Comparison of ENCODE assay signal across 9 mouse cellular contexts in the genomic region with DNA sequence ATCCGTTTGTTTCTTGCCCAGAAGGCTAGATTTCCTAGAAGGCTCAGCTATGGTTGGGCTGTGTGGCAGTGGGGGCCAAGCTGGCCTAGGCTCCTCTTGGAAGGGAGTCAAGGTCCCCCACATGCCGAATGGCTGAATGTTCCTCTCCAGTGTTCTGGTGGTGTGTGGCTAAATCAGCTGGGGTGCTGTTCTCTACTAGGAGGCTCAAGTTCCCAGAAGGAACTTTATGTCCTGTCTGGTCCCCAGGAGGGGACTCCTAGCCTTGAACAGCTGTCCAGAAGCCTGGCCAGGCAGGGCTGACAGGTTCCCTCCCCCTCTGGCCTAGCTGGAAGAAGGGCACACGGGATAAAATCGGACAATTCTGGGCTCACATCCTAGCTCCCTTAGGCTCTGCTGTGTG.
DNase-seq lines count a peak whose midpoint lies in the region; ATAC-seq and TF ChIP-seq lines count a peak whose summit lies in the region.
"Had no signal": no experiment of that assay in that cellular context is flagged by ENCODE, and none has a peak within 500 bp of the region (broad histone marks: within the 10 kb centered on the region; RNA-seq: fewer than 3 reads in every experiment).

No protein-coding gene starts in this region.

- no peak overlapping the region for H3K4me2 ChIP-seq in forebrain, embryonic 12.5 days
- no peak overlapping the region for H3K4me2 ChIP-seq in forebrain, embryonic 16.5 days (ENCODE audit: low read length)
- no peak overlapping the region for H3K4me2 ChIP-seq in midbrain, embryonic 12.5 days (replicated peaks)
- no peak overlapping the region for H3K4me2 ChIP-seq in midbrain, embryonic 14.5 days (ENCODE audit: low read length)
- no peak overlapping the region for H3K4me2 ChIP-seq in hindbrain, postnatal 0 days (ENCODE audit: low read depth, low read length)
- no peak overlapping the region for H3K4me2 ChIP-seq in stomach, embryonic 15.5 days

- no peaks in the 10 kb centered on the region for H3K27me3 ChIP-seq in forebrain, embryonic 12.5 days
- no peaks in the 10 kb centered on the region for H3K27me3 ChIP-seq in forebrain, embryonic 16.5 days (replicated peaks; ENCODE audit: control insufficient read depth, insufficient read depth, low read length)
- no peaks in the 10 kb centered on the region for H3K27me3 ChIP-seq in midbrain, embryonic 12.5 days
- no peaks in the 10 kb centered on the region for H3K27me3 ChIP-seq in midbrain, embryonic 14.5 days (ENCODE audit: control insufficient read depth, insufficient read depth, low read length)
- no peaks in the 10 kb centered on the region for H3K27me3 ChIP-seq in hindbrain, postnatal 0 days (ENCODE audit: insufficient read depth, low read length)
- no peaks in the 10 kb centered on the region for H3K27me3 ChIP-seq in stomach, embryonic 15.5 days (replicated peaks)

- no peak overlapping the region for H3K4me3 ChIP-seq in forebrain, embryonic 12.5 days (replicated peaks)
- no peak overlapping the region for H3K4me3 ChIP-seq in forebrain, embryonic 16.5 days (replicated peaks; ENCODE audit: low read length)
- no peak overlapping the region for H3K4me3 ChIP-seq in midbrain, embryonic 12.5 days
- no peak overlapping the region for H3K4me3 ChIP-seq in midbrain, embryonic 14.5 days (replicated peaks; ENCODE audit: low read depth, low read length)
- H3K4me3 ChIP-seq in hindbrain, postnatal 0 days (ENCODE audit: low read length), result no peak overlapping the region
- no peak overlapping the region for H3K4me3 ChIP-seq in stomach, embryonic 15.5 days (replicated peaks)

- ATAC-seq in forebrain, embryonic 12.5 days (ENCODE audit: low FRiP score), result no peak
- no peak for ATAC-seq in forebrain, embryonic 16.5 days
- ATAC-seq in midbrain, embryonic 12.5 days (ENCODE audit: low FRiP score, low read depth), result no peak
- no peak for ATAC-seq in midbrain, embryonic 14.5 days (ENCODE audit: low FRiP score, low TSS enrichment)
- ATAC-seq in hindbrain, postnatal 0 days, result peak; percentile 35; the same call in 1 of the 2 replicates
- peak; percentile 25; the same call in 1 of the 2 replicates for ATAC-seq in stomach, embryonic 15.5 days (ENCODE audit: insufficient read depth, low FRiP score, low read depth)

- no peak for TF ChIP-seq CTCF in hindbrain, postnatal 0 days (IDR thresholded peaks at IDR 0.05; ENCODE audit: low read depth)

- no peak overlapping the region for H3K9ac ChIP-seq in forebrain, embryonic 12.5 days
- no peak overlapping the region for H3K9ac ChIP-seq in forebrain, embryonic 16.5 days (replicated peaks; ENCODE audit: low read depth, low read length)
- H3K9ac ChIP-seq in midbrain, embryonic 12.5 days (replicated peaks), result no peak overlapping the region
- H3K9ac ChIP-seq in midbrain, embryonic 14.5 days (replicated peaks; ENCODE audit: low read length), result no peak overlapping the region
- no peak overlapping the region for H3K9ac ChIP-seq in hindbrain, postnatal 0 days (replicated peaks; ENCODE audit: low read length)
- no peak overlapping the region for H3K9ac ChIP-seq in stomach, embryonic 15.5 days

- no peaks in the 10 kb centered on the region for H3K9me3 ChIP-seq in forebrain, embryonic 12.5 days
- no peaks in the 10 kb centered on the region for H3K9me3 ChIP-seq in forebrain, embryonic 16.5 days (ENCODE audit: control insufficient read depth, low read length)
- H3K9me3 ChIP-seq in midbrain, embryonic 12.5 days, result no peaks in the 10 kb centered on the region
- no peaks in the 10 kb centered on the region for H3K9me3 ChIP-seq in midbrain, embryonic 14.5 days (ENCODE audit: control insufficient read depth, low read length)
- H3K9me3 ChIP-seq in hindbrain, postnatal 0 days (ENCODE audit: low read length), result no peaks in the 10 kb centered on the region
- no peaks in the 10 kb centered on the region for H3K9me3 ChIP-seq in stomach, embryonic 15.5 days

- no peak for DNase-seq in midbrain, embryonic 14.5 days
- no peak for DNase-seq in hindbrain, postnatal 0 days (ENCODE audit: low spot score)
- DNase-seq in frontal cortex, postnatal 36 days (ENCODE audit: low spot score in 2 of 2), result no peak
- DNase-seq in right cerebral cortex, postnatal 25 days, result no peak

- 0 out of 2 replicates have a peak overlapping the region, but pooled peaks have one; percentile 32 for H3K27ac ChIP-seq in forebrain, embryonic 12.5 days
- H3K27ac ChIP-seq in forebrain, embryonic 16.5 days (ENCODE audit: low read length), result no peak overlapping the region
- H3K27ac ChIP-seq in midbrain, embryonic 12.5 days (replicated peaks), result 0 out of 2 replicates have a peak overlapping the region, but pooled peaks have one; percentile 3
- H3K27ac ChIP-seq in midbrain, embryonic 14.5 days (replicated peaks; ENCODE audit: low read depth, low read length), result no peak overlapping the region
- H3K27ac ChIP-seq in hindbrain, postnatal 0 days, result peak overlapping the region; percentile 64
- H3K27ac ChIP-seq in stomach, embryonic 15.5 days, result peak overlapping the region; percentile 88
- H3K27ac ChIP-seq: macrophage had no signal

- H3K4me1 ChIP-seq in forebrain, embryonic 12.5 days, result peaks cover 7% of the 10 kb centered on the region; the same call in 1 of the 2 replicates
- H3K4me1 ChIP-seq in forebrain, embryonic 16.5 days (replicated peaks; ENCODE audit: control insufficient read depth, insufficient read depth, low read length), result no peaks in the 10 kb centered on the region
- peaks cover 7% of the 10 kb centered on the region for H3K4me1 ChIP-seq in midbrain, embryonic 12.5 days
- H3K4me1 ChIP-seq in midbrain, embryonic 14.5 days (ENCODE audit: control insufficient read depth, insufficient read depth, low read length), result no peaks in the 10 kb centered on the region
- H3K4me1 ChIP-seq in hindbrain, postnatal 0 days (ENCODE audit: insufficient read depth, low read length), result no peaks in the 10 kb centered on the region
- H3K4me1 ChIP-seq in stomach, embryonic 15.5 days, result peaks cover 22% of the 10 kb centered on the region

- H3K36me3 ChIP-seq in forebrain, embryonic 12.5 days (replicated peaks), result no peaks in the 10 kb centered on the region
- H3K36me3 ChIP-seq in forebrain, embryonic 16.5 days (ENCODE audit: control insufficient read depth, insufficient read depth), result no peaks in the 10 kb centered on the region
- no peaks in the 10 kb centered on the region for H3K36me3 ChIP-seq in midbrain, embryonic 12.5 days
- no peaks in the 10 kb centered on the region for H3K36me3 ChIP-seq in midbrain, embryonic 14.5 days (ENCODE audit: control insufficient read depth, insufficient read depth, low read length)
- no peaks in the 10 kb centered on the region for H3K36me3 ChIP-seq in hindbrain, postnatal 0 days (ENCODE audit: insufficient read depth, low read length)
- H3K36me3 ChIP-seq in stomach, embryonic 15.5 days, result no peaks in the 10 kb centered on the region

- WGBS in forebrain, embryonic 12.5 days, result 63% methylated on average over 4 of the region's 4 CpGs
- WGBS in forebrain, embryonic 16.5 days, result 62% methylated on average over 4 of the region's 4 CpGs
- 66% methylated on average over 4 of the region's 4 CpGs for WGBS in midbrain, embryonic 12.5 days
- WGBS in midbrain, embryonic 14.5 days, result 66% methylated on average over 4 of the region's 4 CpGs
- WGBS in hindbrain, postnatal 0 days, result 49% methylated on average over 4 of the region's 4 CpGs
- 41% methylated on average over 4 of the region's 4 CpGs for WGBS in stomach, embryonic 15.5 days

Comparison
In these comparisons a context has a peak if more than half of its experiments do, and no peak if none do; other contexts are left out.
1. H3K27ac ChIP-seq: peak in forebrain, embryonic 12.5 days (single experiment), midbrain, embryonic 12.5 days (single experiment), hindbrain, postnatal 0 days (single experiment) and stomach, embryonic 15.5 days (single experiment); none in forebrain, embryonic 16.5 days (single experiment) and midbrain, embryonic 14.5 days (single experiment).
2. ATAC-seq: peak in hindbrain, postnatal 0 days (single experiment) and stomach, embryonic 15.5 days (single experiment); none in forebrain, embryonic 12.5 days (single experiment), forebrain, embryonic 16.5 days (single experiment), midbrain, embryonic 12.5 days (single experiment) and midbrain, embryonic 14.5 days (single experiment).